Mouse (Mus musculus) lung, adult 2 months (tissue): ENCODE measurements around the gene Nhsl1. TPM values are rescaled to one million over a fixed set of nuclear protein-coding genes. Genes with fewer than 3 reads are reported as not detected.

Experiments used
- DNase-seq: peaks from one replicate; pipeline ENCODE4 v3.0.0; 2022
- H3K4me1 ChIP-seq: fragments of 200-500 bp; 2 replicates; pipeline ENCODE4 v1.6.1; 2011; ENCODE audit warnings: low read length; ENCODE audit not compliant: control insufficient read depth, insufficient read depth
- H3K4me3 ChIP-seq: fragments of 200-500 bp; replicated peaks from 2 replicates; pipeline ENCODE3; 2011; ENCODE audit warnings: low read depth, mild to moderate bottlenecking, control low read depth, low read length; ENCODE audit errors: extremely low read depth
- CTCF ChIP-seq: fragments of 200-500 bp; IDR thresholded peaks from 2 replicates; pipeline ENCODE4 v1.5.1; 2011; ENCODE audit warnings: mild to moderate bottlenecking, low read length, control low read depth; ENCODE audit not compliant: insufficient read depth
- POLR2A ChIP-seq: fragments of 200-500 bp; IDR thresholded peaks from 2 replicates; pipeline ENCODE4 v1.6.1; 2011; ENCODE audit warnings: low read depth, mild to moderate bottlenecking, control low read depth, low read length, borderline replicate concordance; ENCODE audit errors: extremely low read depth
- WGBS: fragments of 180-500 bp; shearing (Covaris S2); methylation state at CpG from one replicate; pipeline ENCODE4 v1.1.7; 2018; 5-methylcytosine and 5-hydroxymethylcytosine counted together
- polyA plus RNA-seq: library from polyadenylated mRNA; depleted of rRNA; stranded (reverse); fragments of >200 nt; gene quantifications from 2 replicates; pipeline ENCODE4 v1.2.3, GENCODE M21; 2012; rRNA removed

The Nhsl1 gene
- 5.9 and 9.0 TPM in 2 replicates for polyA plus RNA-seq

DNA sequence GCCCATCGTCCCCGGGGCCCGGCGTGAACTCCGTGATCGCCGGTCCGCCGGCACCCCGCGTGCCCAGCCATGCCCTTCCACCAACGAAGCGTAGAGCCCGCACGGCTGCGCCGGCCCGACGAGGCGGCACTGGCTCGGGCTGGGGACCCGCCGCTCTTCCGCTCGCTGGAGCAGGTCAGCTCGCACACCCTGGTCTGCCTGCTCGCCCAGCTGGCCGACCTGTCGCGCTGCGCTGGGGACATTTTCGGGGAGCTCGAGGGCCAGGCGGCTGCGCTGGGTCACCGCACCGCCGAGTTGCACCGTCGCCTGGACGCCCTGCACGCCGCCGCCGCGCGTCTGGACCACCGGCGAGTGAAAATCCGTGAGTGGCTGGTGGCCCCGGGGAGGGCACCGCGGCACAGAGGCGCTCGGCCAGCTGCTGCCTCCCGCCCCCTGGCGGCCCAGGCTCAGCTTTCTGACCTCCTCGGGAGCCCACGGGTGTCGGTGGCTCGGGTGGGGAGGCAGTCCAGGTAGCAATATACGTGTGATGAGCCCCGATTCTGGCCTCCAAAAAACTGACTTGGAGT lies at the start of gene Nhsl1:
Gene Nhsl1, plus strand, starts transcription at position 70 of the 566 bp plus-strand sequence.
- DNase-seq, result peak; percentile 77
- TF ChIP-seq CTCF, result no peak; the same call in 1 of the 2 replicates
- TF ChIP-seq POLR2A, result no peak
- WGBS, result under 1% methylated on average over 63 of the region's 63 CpGs

DNA sequence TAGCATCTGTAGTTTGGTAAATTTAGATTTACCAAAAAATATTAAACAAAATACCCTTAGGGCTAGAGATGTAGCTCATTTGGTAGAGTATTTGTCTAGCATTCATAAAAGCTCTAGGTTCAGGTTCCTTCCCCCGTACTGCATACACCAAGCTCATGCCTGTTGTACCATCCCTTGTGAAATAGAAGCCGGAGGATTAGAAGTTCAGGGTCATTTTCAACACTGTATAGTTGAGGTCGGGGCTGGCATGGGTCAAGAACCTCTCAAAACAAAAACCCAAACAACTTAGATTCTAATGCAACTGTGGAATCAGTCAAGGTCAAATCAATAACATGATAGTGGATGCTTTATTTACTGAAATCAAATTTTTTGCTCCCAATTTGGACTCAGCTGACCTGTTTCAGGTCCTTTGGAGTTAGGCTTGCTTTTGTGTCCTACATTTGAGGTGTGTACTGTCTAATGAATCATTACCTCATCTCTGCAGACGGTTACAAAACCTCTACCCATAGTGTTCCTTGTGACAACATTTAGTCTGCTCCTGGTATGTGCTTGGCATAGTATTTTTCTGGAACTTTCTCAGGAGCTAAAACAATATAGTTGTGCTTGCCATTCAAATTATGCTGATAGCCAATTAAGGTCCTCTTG lies 42.6 kb upstream of the Nhsl1 start:
- Histone ChIP-seq H3K4me1 (no peaks in the 10 kb centered on the region), H3K4me3 (no peak overlapping the region)
- WGBS, result 80% methylated on average over 4 of the region's 4 CpGs
- no peak for DNase-seq
- TF ChIP-seq POLR2A, result no peak
- TF ChIP-seq CTCF, result no peak

More for the DNA sequence above, at the start of gene Nhsl1:
- no peaks in the 10 kb centered on the region; the same call in 1 of the 2 replicates for H3K4me1 ChIP-seq
- H3K4me3 ChIP-seq, result peak within 1 kb of the TSS; percentile 67

DNA sequence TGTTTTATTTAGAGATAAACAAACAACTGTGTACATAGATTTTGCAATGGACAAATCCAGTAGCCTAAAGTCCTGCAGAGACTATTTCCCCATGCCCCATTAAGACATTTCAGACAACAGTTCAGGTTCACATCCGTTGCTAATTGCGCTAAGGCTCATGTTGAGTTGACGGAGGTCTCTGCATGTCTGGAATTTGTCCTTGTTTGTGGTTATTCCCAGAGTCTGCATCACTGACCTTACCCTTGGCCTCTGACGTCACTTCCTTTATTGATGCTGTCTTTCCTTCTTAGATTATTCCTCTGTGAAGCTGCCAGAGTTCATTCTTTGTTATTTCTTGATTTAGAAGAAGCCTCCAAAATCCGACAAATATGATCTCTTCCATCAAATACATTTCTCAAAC lies 34.8 kb upstream of the Nhsl1 start:
- WGBS, result 74% methylated on average over 5 of the region's 5 CpGs

DNA sequence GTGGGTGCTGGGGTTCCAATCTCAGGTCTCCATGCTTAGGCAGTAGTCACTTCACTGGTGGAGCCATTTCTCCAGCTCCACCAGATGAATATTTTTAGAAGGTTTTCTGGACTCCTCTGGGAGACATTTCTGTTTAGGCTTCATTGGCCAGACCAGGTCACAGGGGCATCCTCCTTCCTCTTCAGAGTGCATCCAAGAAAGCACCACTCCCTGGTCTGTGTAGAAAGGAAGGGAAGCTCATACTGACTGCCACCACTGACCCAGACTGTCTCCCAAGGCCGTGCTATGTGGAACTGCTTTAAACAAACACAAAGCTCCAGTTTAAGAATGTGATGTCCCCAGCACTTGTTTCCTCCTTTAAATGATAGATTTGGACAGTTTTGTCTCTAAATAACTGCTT lies 29.3 kb upstream of the Nhsl1 start:
- DNase-seq, result no peak
- WGBS, result 27% methylated on average over 1 of the region's 1 CpGs

More for the DNA sequence above, 34.8 kb upstream of the Nhsl1 start:
- TF ChIP-seq CTCF, result no peak
- no peak for TF ChIP-seq POLR2A
- Histone ChIP-seq H3K4me3 (no peak overlapping the region), H3K4me1 (no peaks in the 10 kb centered on the region)
- no peak for DNase-seq

DNA sequence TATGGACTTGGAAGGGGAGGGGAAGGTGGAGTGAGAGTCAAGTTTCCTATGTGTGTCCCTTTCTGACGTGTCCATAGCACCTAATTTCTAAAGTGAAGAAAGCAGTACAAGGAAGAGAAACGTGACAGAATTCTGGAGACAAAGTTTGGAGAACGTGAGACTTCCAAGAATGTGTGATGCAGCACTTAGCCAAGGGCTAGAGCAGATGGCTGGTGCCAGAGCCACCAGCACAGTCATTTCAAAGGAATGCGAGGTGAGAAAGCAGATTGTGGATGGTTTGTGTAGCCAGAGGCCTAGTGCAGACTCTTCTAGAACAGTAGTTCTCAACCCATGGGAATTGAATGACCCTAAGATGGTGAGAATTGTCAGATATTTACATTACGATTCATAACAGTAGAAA lies 13.7 kb upstream of the Nhsl1 start:
- 58% methylated on average over 5 of the region's 5 CpGs for WGBS
- no peak for DNase-seq
- no peak overlapping the region for H3K4me3 ChIP-seq
- H3K4me1 ChIP-seq, result no peaks in the 10 kb centered on the region
- TF ChIP-seq CTCF (no peak), POLR2A (no peak)

More for the DNA sequence above, 29.3 kb upstream of the Nhsl1 start:
- H3K4me1 ChIP-seq, result no peaks in the 10 kb centered on the region
- H3K4me3 ChIP-seq, result no peak overlapping the region
- TF ChIP-seq CTCF, result no peak
- no peak for TF ChIP-seq POLR2A

DNA sequence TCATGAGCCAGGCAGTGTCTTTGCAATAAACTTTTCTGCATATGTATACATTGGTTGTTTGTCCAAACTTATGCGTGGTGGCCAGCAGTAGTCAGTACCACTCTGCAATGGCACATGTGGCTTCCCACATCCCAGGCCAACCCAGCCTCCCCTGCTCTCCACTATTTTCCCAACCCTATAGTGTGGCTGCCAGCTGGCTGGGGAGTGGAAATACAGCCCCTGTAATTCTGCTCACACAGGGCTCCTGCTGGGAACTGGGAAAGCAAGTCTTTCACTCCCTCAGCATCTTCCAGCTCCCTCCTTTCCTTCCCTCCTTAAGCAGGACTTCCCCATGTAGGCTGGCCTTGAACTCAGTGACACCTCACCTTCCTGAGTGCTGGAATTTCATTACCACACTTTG lies 3.7 kb upstream of the Nhsl1 start:
- 85% methylated on average over 1 of the region's 1 CpGs for WGBS
- no peak overlapping the region for H3K4me3 ChIP-seq

DNA sequence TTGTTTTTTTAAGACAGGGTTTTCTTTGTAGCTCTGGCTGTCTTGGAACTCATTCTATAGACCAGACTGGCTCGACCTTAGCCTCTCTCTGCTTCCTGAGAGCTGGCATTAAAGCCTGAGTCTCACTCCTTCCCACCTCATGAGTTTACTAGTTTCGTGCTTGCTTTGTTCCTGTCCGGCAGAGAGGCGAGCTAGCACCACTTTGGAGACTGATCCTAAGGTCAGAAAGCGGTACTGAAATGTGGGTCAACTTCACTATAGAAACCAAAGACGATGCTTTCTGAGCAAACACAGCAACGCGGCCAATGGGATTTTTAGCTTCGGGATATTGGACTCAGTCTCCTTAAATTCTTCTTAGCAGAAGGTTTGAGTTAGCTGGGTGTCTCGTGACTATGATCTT lies 1.3 kb upstream of the Nhsl1 start:
- WGBS, result 51% methylated on average over 10 of the region's 10 CpGs
- no peak for TF ChIP-seq CTCF
- TF ChIP-seq POLR2A, result no peak
- H3K4me3 ChIP-seq, result no peak overlapping the region
- H3K4me1 ChIP-seq, result no peaks in the 10 kb centered on the region; the same call in 1 of the 2 replicates
- no peak for DNase-seq

More for the DNA sequence above, 3.7 kb upstream of the Nhsl1 start:
- DNase-seq, result no peak
- TF ChIP-seq CTCF, result no peak
- TF ChIP-seq POLR2A, result no peak
- H3K4me1 ChIP-seq, result no peaks in the 10 kb centered on the region; the same call in 1 of the 2 replicates

DNA sequence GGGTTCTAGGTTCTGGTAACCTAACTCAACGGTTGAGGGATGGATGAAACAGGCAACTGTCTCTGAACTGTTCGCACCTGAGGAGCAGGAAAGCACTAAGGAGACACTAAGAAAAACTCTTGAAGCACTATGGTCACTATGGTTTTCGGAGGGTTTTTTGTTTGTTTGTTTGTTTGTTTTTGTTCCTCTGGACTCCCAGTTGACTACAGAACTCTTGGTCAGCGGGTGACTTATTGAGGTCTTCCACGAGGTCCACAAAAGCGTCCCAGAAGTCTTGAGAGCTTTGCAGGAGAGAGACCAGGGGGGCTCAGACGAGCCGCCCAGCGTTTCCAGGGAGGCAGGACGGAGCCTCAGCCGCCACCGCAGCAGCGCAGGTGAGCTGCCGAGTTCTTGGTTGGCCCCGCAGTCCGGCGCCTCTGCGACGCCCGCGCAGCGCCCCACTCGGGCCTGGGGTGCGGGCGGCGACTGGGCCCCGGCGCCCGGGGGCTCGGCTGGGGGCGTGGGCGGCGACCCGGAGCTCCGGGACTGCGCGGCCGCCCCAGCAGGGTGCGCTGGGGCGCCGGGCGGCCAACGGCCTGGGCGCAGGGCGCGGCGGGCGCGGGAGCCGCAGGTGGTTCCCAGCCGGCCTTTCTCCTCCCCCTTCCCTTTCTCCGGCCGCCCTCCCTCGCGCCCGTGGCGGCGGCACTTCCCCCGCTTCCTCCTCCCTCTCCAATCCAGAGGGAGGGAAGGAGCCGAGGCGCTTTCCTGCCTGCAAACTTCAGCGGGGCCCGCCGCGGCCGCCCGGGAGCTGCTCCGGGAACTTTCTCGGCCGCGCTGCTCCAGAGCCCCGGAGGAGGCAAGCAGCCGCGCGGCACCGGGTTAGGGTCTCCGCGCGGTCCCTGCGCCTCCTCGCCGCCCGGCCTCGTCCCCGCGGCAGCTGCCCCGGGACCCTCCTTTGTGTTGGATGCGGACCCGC lies 547 bp upstream of the Nhsl1 start:
- WGBS, result 3% methylated on average over 83 of the region's 89 CpGs
- DNase-seq, result peak; percentile 61
- no peaks in the 10 kb centered on the region; the same call in 1 of the 2 replicates for H3K4me1 ChIP-seq

DNA sequence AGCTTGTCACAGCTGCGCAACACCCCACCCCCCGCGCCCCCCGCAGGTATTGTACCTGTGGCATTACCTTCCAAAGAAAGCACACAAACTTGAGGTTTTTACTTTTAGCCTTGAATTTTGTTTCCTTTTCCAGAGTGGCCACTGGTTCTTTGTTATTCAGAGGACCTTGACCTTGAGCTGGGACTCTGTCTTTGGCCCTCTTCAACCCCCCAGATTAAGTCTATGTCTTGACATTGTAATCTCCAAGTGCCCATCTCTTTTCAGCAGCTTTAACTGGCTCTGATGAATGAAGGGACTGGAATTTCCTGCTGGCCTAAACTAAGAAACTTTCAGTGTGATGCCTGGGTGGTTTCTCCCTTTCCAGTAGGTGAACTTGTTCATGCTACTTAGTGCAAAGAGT lies 906 bp downstream of the Nhsl1 start:
- TF ChIP-seq POLR2A (no peak), CTCF (no peak)
- WGBS, result 41% methylated on average over 4 of the region's 4 CpGs
- DNase-seq, result no peak
- Histone ChIP-seq H3K4me1 (no peaks in the 10 kb centered on the region; the same call in 1 of the 2 replicates), H3K4me3 (peak overlapping the region; percentile 67)

More for the DNA sequence above, 547 bp upstream of the Nhsl1 start:
- peak overlapping the region; percentile 67 for H3K4me3 ChIP-seq
- no peak for TF ChIP-seq CTCF
- TF ChIP-seq POLR2A, result no peak

DNA sequence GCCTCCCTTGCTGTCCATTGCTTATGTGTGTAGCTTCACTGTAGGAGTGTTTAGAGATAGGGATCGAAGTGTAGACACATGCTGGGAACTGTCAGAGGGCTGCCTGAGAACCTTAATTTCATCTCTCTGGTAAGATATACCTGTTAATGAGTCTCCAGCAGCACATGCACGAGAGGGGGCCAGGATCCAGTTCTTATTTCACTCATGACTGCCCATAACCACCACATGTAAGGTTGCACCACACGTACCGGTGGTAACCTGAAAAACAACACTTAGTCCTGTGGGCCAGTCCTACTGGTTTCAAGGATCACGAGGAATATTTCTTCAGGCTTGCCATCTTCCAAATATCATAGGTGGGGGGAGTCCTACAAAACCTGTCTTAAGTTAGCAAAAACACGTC lies 3.1 kb downstream of the Nhsl1 start:
- WGBS, result 88% methylated on average over 6 of the region's 6 CpGs
- no peak for DNase-seq
- TF ChIP-seq CTCF (no peak), POLR2A (no peak)

More for the DNA sequence above, 3.1 kb downstream of the Nhsl1 start:
- Histone ChIP-seq H3K4me1 (no peaks in the 10 kb centered on the region; the same call in 1 of the 2 replicates), H3K4me3 (no peak overlapping the region)
